Mouse (Mus musculus) heart, adult 2 months (tissue): ENCODE measurements around the gene Cisd1. TPM values are rescaled to one million over a fixed set of nuclear protein-coding genes. Genes with fewer than 3 reads are reported as not detected.
A peak's percentile ranks its signal among the peaks of the same experiment; 100 is the strongest.

ENCODE experiments used
- DNase-seq, 2 experiments: peaks; one replicate each; pipeline ENCODE4 v3.0.0; 2021
- H3K27ac ChIP-seq: fragments of 200-600 bp; 2 replicates; pipeline ENCODE4 v1.8.1; 2022
- H3K27me3 ChIP-seq: fragments of 200-500 bp; 2 replicates; pipeline ENCODE4 v1.6.1; 2012; ENCODE audit warnings: mild to moderate bottlenecking, low read length, inconsistent platforms, mixed read lengths; ENCODE audit not compliant: control insufficient read depth, insufficient read depth
- H3K36me3 ChIP-seq: fragments of 200-500 bp; 2 replicates; pipeline ENCODE4 v1.6.1; 2012; ENCODE audit warnings: low read length, inconsistent platforms; ENCODE audit not compliant: control insufficient read depth, insufficient read depth
- H3K4me1 ChIP-seq: fragments of 200-500 bp; 2 replicates; pipeline ENCODE4 v1.6.1; 2011; ENCODE audit warnings: low read length; ENCODE audit not compliant: control insufficient read depth, insufficient read depth
- H3K4me3 ChIP-seq: fragments of 200-600 bp; 2 replicates; pipeline ENCODE4 v1.8.1; 2022
- H3K79me2 ChIP-seq: fragments of 200-500 bp; replicated peaks from 2 replicates; pipeline ENCODE4 v1.6.1; 2012; ENCODE audit warnings: mild to moderate bottlenecking, inconsistent platforms, low read length, moderate library complexity, mixed read lengths; ENCODE audit not compliant: control insufficient read depth, insufficient read depth
- H3K9ac ChIP-seq: fragments of 200-500 bp; 2 replicates; pipeline ENCODE4 v1.6.1; 2012; ENCODE audit warnings: low read depth, mild to moderate bottlenecking, control low read depth, inconsistent platforms, low read length, mixed read lengths
- CTCF ChIP-seq: fragments of 200-600 bp; IDR thresholded peaks from 2 replicates; pipeline ENCODE4 v1.8.1; 2022; ENCODE audit warnings: antibody characterized with exemption, mild to moderate bottlenecking, moderate library complexity
- EP300 ChIP-seq: fragments of 200-500 bp; IDR thresholded peaks from 2 replicates; pipeline ENCODE4 v1.6.1; 2011; ENCODE audit warnings: low read depth, low read length, control low read depth; ENCODE audit not compliant: insufficient read depth
- POLR2A ChIP-seq: fragments of 200-500 bp; IDR thresholded peaks from 2 replicates; pipeline ENCODE4 v1.6.1; 2011; ENCODE audit warnings: mild to moderate bottlenecking, low read depth, low read length, control low read depth; ENCODE audit not compliant: insufficient read depth
- WGBS: fragments of 180-500 bp; shearing (Covaris S2); methylation state at CpG from one replicate; pipeline ENCODE4 v1.1.7; 2018; 5-methylcytosine and 5-hydroxymethylcytosine counted together
- intact Hi-C: fragments of 180-260 bp; cut with DNase I; formaldehyde crosslinking; loops from one replicate; pipeline ENCODE4 v1.15.1; 2025
- polyA plus RNA-seq: library from polyadenylated mRNA; depleted of rRNA; stranded (reverse); fragments of >200 nt; gene quantifications from 2 replicates; pipeline ENCODE4 v1.2.3, GENCODE M21; 2012
- total RNA-seq, 2 experiments: library from RNA; stranded (reverse); gene quantifications; 2 replicates each; pipeline ENCODE4 v1.2.3; 2021

The Cisd1 gene
- total and polyA plus RNA-seq, 3 experiments, result 203 to 338 (median 295) TPM

- Histone ChIP-seq H3K79me2 (no peaks in the 10 kb centered on the region; the same call in 1 of the 2 replicates), H3K36me3 (no peaks in the 10 kb centered on the region), H3K4me3 (no peak overlapping the region), H3K4me1 (peaks cover 1% of the 10 kb centered on the region), H3K27ac (peak overlapping the region; percentile 7; the same call in 1 of the 2 replicates), H3K9ac (no peak overlapping the region), H3K27me3 (no peaks in the 10 kb centered on the region)
- DNase-seq, result no peak
- WGBS, result 68% methylated on average over 2 of the region's 2 CpGs
- intact Hi-C loops, result no loop called here
- no peak for TF ChIP-seq POLR2A
- TF ChIP-seq EP300, result no peak
- TF ChIP-seq CTCF, result no peak
Observed at GRCm38 (mm10) chr10:71337733-71338132, 7.0 kb downstream of the Cisd1 start.

DNA sequence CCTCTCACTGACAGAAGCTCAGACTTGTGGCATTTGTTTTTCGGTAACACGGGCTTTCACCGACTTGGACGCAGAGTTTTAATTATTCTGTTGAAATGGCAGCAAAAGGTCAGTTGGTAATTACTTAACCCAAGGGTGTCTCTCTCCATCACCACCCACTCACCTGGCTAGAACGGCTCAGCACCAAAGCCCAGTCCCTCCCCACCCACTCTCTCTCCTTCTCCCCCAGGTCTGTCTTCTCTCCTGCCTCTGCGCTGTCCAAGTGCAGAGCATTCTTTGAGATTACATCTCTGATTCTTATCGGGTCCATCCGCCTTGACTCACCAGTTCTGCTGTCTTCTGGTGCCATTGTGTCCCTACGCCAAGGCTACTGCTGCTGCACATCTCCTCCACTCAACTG lies 11.9 kb downstream of the Cisd1 start:
- H3K27ac ChIP-seq, result no peak overlapping the region
- H3K4me3 ChIP-seq, result no peak overlapping the region
- intact Hi-C loops, result no loop called here
- WGBS, result 97% methylated on average over 9 of the region's 9 CpGs
- H3K36me3 ChIP-seq, result no peaks in the 10 kb centered on the region
- no peaks in the 10 kb centered on the region for H3K27me3 ChIP-seq
- TF ChIP-seq EP300, result no peak
- no peak for TF ChIP-seq POLR2A
- no peak for TF ChIP-seq CTCF
- no peaks in the 10 kb centered on the region; the same call in 1 of the 2 replicates for H3K79me2 ChIP-seq
- no peaks in the 10 kb centered on the region for H3K4me1 ChIP-seq
- DNase-seq, result no peak
- H3K9ac ChIP-seq, result no peak overlapping the region

- Histone ChIP-seq H3K4me3 (no peak overlapping the region), H3K79me2 (no peaks in the 10 kb centered on the region; the same call in 1 of the 2 replicates), H3K9ac (no peak overlapping the region), H3K27me3 (no peaks in the 10 kb centered on the region), H3K36me3 (no peaks in the 10 kb centered on the region), H3K27ac (no peak overlapping the region), H3K4me1 (no peaks in the 10 kb centered on the region)
- WGBS, result 94% methylated on average over 4 of the region's 4 CpGs
- TF ChIP-seq EP300 (no peak), CTCF (peak; percentile 37), POLR2A (no peak)
- no peak for DNase-seq
- intact Hi-C loops, result no loop called here
Observed at GRCm38 (mm10) chr10:71332376-71332775, 12.4 kb downstream of the Cisd1 start.

DNA sequence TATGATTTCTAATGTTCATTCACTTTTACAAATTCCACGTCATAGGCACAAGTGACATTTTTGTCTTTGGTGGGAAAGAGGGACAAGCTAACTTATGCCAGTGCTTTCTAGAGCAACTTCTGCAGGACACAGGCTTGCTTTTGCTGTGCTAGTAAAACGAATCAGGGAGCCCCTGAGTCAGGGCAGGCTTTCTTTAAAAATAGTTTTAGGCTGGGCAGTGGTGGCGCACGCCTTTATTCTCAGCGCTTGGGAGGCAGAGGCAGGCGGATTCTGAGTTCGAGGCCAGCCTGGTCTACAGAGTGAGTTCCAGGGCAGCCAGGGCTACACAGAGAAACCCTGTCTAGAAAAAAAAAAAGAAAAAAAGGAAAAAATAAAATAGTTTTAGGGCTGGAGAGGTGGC lies 12.8 kb downstream of the Cisd1 start:
- TF ChIP-seq POLR2A (no peak), CTCF (no peak), EP300 (no peak)
- DNase-seq, result no peak
- no peaks in the 10 kb centered on the region; the same call in 1 of the 2 replicates for H3K79me2 ChIP-seq
- no peaks in the 10 kb centered on the region for H3K36me3 ChIP-seq
- H3K4me1 ChIP-seq, result no peaks in the 10 kb centered on the region
- H3K4me3 ChIP-seq, result no peak overlapping the region
- H3K27me3 ChIP-seq, result no peaks in the 10 kb centered on the region
- no peak overlapping the region for H3K27ac ChIP-seq
- WGBS, result 91% methylated on average over 7 of the region's 7 CpGs
- intact Hi-C loops, result no loop called here
- no peak overlapping the region for H3K9ac ChIP-seq

- no peak overlapping the region for H3K4me3 ChIP-seq
- no peaks in the 10 kb centered on the region for H3K27me3 ChIP-seq
- H3K36me3 ChIP-seq, result no peaks in the 10 kb centered on the region
- TF ChIP-seq EP300 (no peak), CTCF (no peak), POLR2A (no peak)
- intact Hi-C loops, result no loop called here
- 97% methylated on average over 12 of the region's 12 CpGs for WGBS
- no peaks in the 10 kb centered on the region for H3K79me2 ChIP-seq
- no peak for DNase-seq
- no peaks in the 10 kb centered on the region for H3K4me1 ChIP-seq
- no peak overlapping the region for H3K9ac ChIP-seq
- no peak overlapping the region for H3K27ac ChIP-seq
Observed at GRCm38 (mm10) chr10:71330070-71330469, 14.7 kb downstream of the Cisd1 start.

DNA sequence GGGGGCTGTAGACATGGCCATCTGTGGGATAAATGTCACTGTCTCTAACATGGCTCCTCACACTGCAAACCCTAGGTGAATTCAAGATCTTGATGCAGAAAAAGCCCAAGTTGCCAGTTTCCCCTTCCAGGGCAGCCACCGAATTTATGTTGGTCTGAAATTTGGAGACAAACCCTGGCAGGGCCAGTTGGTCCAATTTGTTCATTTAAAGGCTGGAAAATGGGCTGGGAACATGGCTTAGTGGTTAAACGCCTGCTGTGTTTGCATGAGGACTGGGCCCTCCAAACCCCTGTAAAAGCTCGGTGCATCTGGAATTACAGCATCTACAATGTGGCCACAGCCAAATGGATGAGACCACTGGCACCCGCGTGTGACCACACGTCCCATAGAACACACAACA lies 15.5 kb downstream of the Cisd1 start:
- Histone ChIP-seq H3K36me3 (no peaks in the 10 kb centered on the region), H3K4me3 (no peak overlapping the region), H3K4me1 (no peaks in the 10 kb centered on the region), H3K9ac (no peak overlapping the region), H3K79me2 (no peaks in the 10 kb centered on the region), H3K27ac (no peak overlapping the region), H3K27me3 (no peaks in the 10 kb centered on the region)
- DNase-seq, result no peak
- 95% methylated on average over 6 of the region's 6 CpGs for WGBS
- intact Hi-C loops, result loop anchor here (5.0 kb wide), 1 partner anchor 38 kb away; no protein-coding TSS in a partner anchor
- no peak for TF ChIP-seq EP300
- TF ChIP-seq CTCF, result no peak
- TF ChIP-seq POLR2A, result no peak

DNA sequence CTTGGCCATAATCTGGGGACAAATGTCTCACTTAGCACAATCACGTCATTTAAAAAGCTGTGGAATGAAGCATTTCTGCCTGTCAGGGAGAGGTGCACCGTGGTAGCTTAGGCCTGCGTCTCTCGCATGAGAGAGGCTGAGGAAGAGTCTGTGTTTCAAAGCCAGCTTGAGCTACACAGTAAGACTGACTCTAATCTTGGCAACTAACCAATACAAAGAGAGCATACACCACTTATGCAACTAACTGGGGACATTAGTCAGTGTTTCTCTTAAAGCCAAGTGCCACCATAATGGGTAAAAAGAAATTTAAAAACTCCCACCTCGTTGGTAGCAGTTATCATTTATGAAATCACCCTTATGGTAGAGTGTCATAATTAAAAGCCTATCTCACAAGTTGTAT lies 15.9 kb downstream of the Cisd1 start:
- Histone ChIP-seq H3K79me2 (no peaks in the 10 kb centered on the region), H3K9ac (no peak overlapping the region), H3K36me3 (no peaks in the 10 kb centered on the region), H3K4me1 (no peaks in the 10 kb centered on the region), H3K4me3 (no peak overlapping the region), H3K27ac (no peak overlapping the region), H3K27me3 (no peaks in the 10 kb centered on the region)
- intact Hi-C loops, result loop anchor here (5.0 kb wide), 1 partner anchor 38 kb away; no protein-coding TSS in a partner anchor
- DNase-seq, result no peak
- WGBS, result 87% methylated on average over 5 of the region's 5 CpGs
- no peak for TF ChIP-seq EP300
- no peak for TF ChIP-seq POLR2A
- TF ChIP-seq CTCF, result no peak
